Mouse (Mus musculus) MEL-GATA-1-ER (cell line): ENCODE data around the gene Mrpl21.

Source experiments
- DNase-seq: peaks from one replicate; pipeline ENCODE4 v3.0.0-alpha.2; 2012; ENCODE audit warnings: low read depth; ENCODE audit errors: extremely low read depth

The Mrpl21 gene

GRCm38 (mm10) chr19:3282572-3283467 lies at the start of gene Mrpl21, which contains the start of gene Ighmbp2:
Gene Mrpl21, plus strand, starts transcription at chr19:3282901.
Gene Ighmbp2, minus strand, starts transcription at chr19:3283017.
- peak; percentile 80 for DNase-seq

GRCm38 (mm10) chr19:3260016-3260415 lies 22.7 kb upstream of the Mrpl21 start:
- DNase-seq: no peak

- no peak for DNase-seq
Observed at GRCm38 (mm10) chr19:3260591-3260990, 22.1 kb upstream of the Mrpl21 start.

GRCm38 (mm10) chr19:3261336-3261735 lies 21.4 kb upstream of the Mrpl21 start:
- DNase-seq: no peak

GRCm38 (mm10) chr19:3261764-3262525 lies 20.8 kb upstream of the Mrpl21 start:
- DNase-seq: no peak

GRCm38 (mm10) chr19:3264348-3264747 lies 18.4 kb upstream of the Mrpl21 start:
- DNase-seq: no peak

GRCm38 (mm10) chr19:3265180-3265579 lies 17.5 kb upstream of the Mrpl21 start:
- no peak for DNase-seq

GRCm38 (mm10) chr19:3266136-3266535 lies 16.6 kb upstream of the Mrpl21 start:
- DNase-seq: no peak

- no peak for DNase-seq
Observed at GRCm38 (mm10) chr19:3266676-3267075, 16.0 kb upstream of the Mrpl21 start.

- no peak for DNase-seq
Observed at GRCm38 (mm10) chr19:3267340-3267739, 15.4 kb upstream of the Mrpl21 start.

GRCm38 (mm10) chr19:3268218-3268980 lies 14.3 kb upstream of the Mrpl21 start:
- no peak for DNase-seq

GRCm38 (mm10) chr19:3269279-3269678 lies 13.4 kb upstream of the Mrpl21 start:
- DNase-seq: no peak

GRCm38 (mm10) chr19:3269803-3270202 lies 12.9 kb upstream of the Mrpl21 start:
- DNase-seq: no peak

GRCm38 (mm10) chr19:3271366-3271765 lies 11.3 kb upstream of the Mrpl21 start:
- no peak for DNase-seq

GRCm38 (mm10) chr19:3273331-3273730 lies 9.4 kb upstream of the Mrpl21 start:
- DNase-seq: no peak

GRCm38 (mm10) chr19:3275744-3276365 lies 6.8 kb upstream of the Mrpl21 start:
- DNase-seq: no peak

GRCm38 (mm10) chr19:3281886-3282285 lies 815 bp upstream of the Mrpl21 start:
- peak; percentile 9 for DNase-seq

- no peak for DNase-seq
Observed at GRCm38 (mm10) chr19:3289006-3289405, 6.3 kb downstream of the Mrpl21 start.

GRCm38 (mm10) chr19:3292028-3292427 lies 9.3 kb downstream of the Mrpl21 start:
- peak; percentile 16 for DNase-seq

- no peak for DNase-seq
Observed at GRCm38 (mm10) chr19:3292993-3293392, 10.3 kb downstream of the Mrpl21 start.

GRCm38 (mm10) chr19:3295245-3295644 lies 12.5 kb downstream of the Mrpl21 start:
- DNase-seq: no peak
